Mouse (Mus musculus) activated CD4-positive, CD25-positive, alpha-beta regulatory T cell, adult 4 months (primary cell): ENCODE data around the gene Synj2. TPM values are rescaled to one million over a fixed set of nuclear protein-coding genes. Genes with fewer than 3 reads are reported as not detected.

Source experiments
- ATAC-seq: one replicate; pipeline ENCODE4 v1.8.0; 2017
- polyA plus RNA-seq, 2 experiments: library from polyadenylated mRNA; unstranded; fragments of 100-300 nt; shearing (Covaris generic); gene quantifications; one replicate each; pipeline ENCODE4 v1.2.1; 2017

Gene Synj2
- polyA plus RNA-seq, 2 experiments from 2014 or later: 12.6 to 13.3 TPM

GRCm38 (mm10) chr17:5976221-5977055, 35.4 kb downstream of the Synj2 start:
- peak; percentile 26 for ATAC-seq

- peak; percentile 47 for ATAC-seq
These were observed 36.2 kb downstream of the Synj2 start for GRCm38 (mm10) chr17:5977056-5977920.

DNA sequence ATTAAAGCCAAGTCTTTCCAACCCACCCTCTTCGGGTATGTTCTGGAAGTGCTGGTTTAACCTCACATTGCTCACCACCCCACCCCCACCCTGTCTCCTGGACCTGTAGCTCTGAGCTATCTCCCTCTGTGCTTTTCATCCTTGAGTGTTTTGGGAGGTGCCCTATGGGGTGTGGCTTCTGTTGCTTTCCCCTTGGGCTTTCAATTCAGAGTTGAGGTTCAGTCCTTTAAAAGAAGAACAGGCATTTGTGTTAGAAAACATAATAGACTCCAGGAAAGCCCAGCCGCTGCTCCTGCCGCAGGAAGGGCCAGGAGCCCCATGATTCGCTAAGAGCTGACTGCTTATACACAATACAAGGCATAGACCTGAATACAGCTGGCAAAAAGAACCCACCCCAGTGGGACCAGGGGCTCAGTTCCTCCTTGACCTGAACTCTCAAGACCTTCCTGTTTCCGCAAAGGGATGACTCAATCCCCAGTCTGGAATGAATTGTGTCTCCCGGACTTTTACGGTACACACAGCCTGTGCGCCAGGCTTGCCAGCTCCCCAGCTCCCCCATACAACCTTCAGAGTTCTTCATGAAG, 36.9 kb downstream of the Synj2 start:
- ATAC-seq: no peak

DNA sequence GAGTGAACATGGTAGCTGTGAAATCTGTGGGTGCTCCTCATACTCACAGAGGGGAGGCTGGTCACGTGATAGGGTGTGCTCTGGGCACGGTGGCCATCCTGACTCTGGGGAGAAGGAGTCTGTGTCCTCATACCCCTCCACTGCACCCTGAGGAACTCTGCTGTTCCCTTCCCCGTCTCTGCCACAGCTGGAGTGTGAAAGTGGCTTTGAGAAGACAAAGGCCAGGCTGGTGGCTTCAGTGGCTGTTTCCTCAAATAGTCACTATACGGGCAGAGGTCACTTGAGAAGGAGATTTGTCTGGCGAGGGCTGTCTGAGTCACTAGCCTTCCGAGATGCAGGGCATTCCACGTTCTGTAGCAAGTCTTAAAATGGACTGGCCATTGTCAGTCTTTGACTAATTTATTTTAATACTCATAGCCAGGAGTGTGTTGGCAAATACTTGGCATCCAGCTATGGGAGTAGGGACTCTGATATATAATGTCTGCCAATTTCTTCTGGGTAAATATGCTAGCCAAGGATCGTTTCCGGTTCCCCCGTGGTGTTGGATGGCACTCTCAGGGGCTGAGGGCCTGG, 37.5 kb downstream of the Synj2 start:
- ATAC-seq: no peak

GRCm38 (mm10) chr17:5980860-5981259, 39.8 kb downstream of the Synj2 start:
- ATAC-seq: no peak

DNA sequence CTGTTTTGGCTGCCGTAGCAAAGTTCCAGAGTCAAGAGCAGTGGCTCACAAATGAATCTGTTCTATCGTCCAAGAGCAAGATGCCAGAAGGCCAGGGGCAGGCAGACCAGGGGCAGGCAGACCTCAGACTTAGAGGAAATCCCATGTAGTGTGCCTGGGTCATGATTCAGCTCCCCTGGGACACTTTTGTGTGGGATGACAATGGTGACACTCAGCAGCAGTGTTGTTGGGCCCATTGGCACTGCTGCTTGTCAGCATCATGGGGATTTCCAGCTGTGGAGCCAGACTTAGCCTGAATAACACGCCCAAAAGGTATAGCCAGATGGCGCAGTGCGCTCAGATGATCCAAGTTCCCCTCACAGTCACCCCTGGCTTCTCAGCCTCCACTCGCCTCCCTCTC, 42.1 kb downstream of the Synj2 start:
- no peak for ATAC-seq

DNA sequence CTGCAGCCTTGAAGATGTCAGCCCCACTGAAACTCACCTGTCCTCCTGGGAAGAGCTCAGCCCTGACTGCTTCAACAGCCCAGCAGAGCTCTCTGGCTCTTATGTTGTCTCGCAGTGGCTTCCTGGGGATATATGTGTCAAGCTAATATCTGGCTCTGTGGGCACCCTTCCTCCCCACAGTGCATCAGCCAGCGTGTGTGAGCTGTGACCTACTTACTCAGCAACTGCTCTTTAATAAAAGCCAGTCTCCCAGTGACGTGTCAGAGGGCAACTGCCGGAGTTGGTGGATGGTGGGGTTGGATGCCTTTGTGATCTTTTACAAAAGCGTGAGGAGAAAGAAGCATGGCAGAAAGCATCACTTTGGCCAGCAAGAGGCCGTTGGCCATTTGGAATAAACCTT, 42.8 kb downstream of the Synj2 start:
- ATAC-seq: no peak

DNA sequence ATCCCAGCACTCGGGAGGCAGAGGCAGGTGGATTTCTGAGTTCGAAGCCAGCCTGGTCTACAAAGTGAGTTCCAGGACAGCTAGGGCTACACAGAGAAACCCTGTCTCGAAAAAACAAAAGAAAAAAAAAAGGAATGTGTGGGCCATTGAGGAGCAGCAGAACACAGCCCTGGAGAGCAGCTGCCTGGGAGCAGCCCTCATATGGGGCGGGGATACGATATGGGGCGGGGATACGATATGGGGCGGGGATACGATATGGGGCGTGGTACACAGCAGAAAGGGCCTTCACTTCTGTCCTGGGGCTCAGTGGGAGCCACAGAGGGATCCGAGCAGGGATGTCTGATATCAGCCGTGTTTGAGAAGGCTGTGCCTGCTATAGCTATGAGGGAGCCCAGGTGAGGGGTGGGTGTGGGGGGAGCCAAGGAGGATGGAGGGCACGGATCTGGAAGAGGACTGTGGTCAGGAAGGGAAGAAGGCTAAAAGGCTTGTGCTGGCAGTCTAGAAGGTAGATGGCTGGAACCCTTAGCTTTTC, 43.7 kb downstream of the Synj2 start:
- ATAC-seq: no peak

DNA sequence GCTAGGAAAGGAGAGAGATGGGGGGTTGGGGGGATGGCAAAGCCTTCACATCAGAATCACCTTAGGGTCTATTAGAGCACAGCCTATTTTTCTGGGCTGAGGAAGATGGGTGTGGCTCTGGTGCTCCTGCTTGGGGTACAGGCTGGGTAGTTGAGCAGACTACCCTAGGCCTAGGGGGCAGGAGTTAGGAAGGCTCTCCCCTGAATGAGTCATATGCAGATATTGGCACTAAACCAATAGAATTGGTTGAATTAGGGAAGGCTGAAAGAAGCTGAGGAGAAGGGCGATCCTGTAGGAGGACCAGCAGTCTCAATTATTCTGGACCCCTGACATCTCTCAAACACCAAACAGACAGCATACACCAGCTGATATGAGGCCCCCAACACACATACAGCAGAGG, 44.2 kb downstream of the Synj2 start:
- no peak for ATAC-seq

DNA sequence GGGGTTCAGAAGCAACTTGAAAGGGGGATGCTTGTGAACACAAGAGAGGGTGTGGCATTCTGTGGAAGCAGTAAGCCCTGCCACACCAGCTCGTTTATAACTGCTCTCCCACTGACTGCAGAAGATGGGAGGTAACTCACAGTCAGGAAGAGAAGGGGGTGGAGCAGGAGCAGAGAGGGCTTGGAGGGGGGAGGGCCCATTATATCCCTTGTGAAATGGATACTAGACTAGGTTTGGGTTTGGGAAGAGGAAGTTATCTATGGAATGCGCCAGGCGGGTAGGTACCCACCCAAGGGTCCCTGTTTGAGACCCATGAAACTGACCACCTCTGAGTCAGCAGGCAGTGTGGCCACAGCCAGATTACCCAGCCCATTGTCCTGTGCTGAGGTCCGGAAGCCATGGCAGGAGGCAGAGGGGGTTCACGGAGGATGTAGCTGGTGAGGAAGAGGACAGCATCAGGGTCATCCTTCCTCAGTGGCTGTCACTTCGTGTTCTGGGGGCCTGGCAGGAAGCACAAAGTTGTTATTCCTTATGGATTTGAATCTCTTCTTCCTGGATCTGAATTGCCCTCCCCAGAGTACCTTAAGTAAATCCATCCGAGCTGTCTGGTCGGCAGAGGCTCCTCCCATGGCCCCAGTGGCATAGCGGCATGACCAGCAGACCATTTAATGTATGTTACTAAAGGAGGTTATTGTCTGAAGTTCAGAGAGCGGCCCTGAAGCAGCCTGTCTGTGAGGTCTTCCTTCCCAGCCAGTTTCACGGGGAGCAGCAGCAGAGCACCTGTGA, 46.4 kb downstream of the Synj2 start:
- ATAC-seq: no peak

DNA sequence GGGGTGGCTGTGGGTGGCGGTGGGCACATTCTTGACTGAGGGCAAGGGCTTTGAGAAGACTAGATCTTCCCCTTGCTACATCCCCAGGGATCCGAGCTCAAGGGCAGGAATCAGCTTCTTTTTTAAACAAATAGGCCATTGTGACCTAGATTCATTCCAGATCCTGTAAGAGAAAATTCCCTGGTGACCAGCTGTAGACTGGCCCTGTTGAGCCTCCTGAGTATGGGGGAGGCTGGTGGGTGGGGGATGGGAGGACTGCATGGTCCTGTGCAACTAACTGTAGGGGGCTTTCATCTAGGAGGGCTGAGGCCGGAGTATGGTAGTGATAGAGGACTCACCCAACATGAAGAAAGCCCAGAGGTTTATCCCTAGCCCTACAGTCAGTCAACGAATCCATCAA, 47.0 kb downstream of the Synj2 start:
- ATAC-seq: no peak

- ATAC-seq: no peak
These were observed 51.9 kb downstream of the Synj2 start for GRCm38 (mm10) chr17:5992866-5993580.

- ATAC-seq: no peak
These were observed 52.6 kb downstream of the Synj2 start for GRCm38 (mm10) chr17:5993581-5994260.

DNA sequence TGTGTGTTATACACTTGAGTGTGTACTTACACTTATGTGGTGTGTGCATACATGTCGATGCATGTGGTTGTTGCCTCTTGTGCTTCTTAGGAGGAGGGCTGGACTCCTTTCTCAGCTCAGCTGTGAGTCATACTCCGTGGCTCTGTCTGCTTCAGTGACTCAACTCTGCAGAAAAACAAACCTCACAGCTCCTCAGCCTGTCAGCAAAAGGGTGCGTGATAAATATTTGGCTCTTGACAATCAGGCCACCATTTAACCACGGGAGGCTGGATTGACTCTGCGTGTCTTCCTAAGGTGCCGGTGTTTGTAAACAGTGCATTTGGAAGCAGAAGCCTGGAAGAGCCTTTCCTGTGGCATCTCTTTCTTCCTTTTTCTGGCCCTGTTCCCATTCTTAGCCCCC, 53.5 kb downstream of the Synj2 start:
- ATAC-seq: no peak

DNA sequence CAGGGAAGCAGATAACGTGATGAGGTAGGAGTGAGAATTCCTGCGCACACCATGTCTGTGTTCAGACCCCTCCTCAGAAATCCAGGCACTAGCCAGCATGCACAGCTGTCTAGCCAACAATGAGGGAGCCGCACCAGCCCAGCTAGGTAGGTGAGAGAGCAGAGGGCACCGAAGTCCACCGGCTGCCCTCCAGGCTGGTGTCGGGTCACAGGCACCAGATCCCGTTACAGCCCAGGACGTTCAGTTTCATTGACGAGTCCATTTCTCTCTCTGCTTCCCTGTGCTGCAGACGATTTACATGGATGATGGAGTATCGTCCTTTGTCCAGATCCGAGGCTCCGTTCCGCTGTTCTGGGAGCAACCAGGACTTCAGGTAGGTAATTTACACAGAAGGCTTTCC, 55.5 kb downstream of the Synj2 start:
- no peak for ATAC-seq

GRCm38 (mm10) chr17:5997380-5998234, 56.5 kb downstream of the Synj2 start:
- no peak for ATAC-seq

- no peak for ATAC-seq
These were observed 57.1 kb downstream of the Synj2 start for GRCm38 (mm10) chr17:5998235-5998500.

DNA sequence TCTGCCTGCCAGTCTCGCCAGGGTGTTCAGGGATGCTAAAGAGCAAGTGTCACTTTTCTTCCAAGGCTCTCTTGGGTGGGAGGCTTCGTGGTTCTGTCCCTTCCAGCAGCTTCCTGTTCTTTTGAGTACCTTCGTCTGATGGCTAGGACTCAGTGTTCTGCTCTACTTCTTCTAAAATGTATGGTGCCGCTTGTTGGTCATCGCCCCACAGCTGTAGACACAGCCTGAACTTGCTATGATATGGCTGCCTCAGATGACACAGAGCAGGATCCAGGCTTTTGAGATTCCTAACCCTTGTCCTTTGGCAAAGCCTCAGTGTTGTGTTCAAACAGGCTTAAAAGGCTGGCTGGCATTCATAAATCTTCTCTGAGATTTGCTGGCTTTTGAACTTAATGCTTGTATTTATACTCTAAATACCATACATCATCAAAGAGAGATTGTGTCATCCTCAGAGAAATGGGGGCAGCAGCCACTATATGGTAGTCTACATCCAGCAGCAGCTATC, 58.0 kb downstream of the Synj2 start:
- no peak for ATAC-seq

GRCm38 (mm10) chr17:6000864-6001319, 59.8 kb downstream of the Synj2 start:
- no peak for ATAC-seq

DNA sequence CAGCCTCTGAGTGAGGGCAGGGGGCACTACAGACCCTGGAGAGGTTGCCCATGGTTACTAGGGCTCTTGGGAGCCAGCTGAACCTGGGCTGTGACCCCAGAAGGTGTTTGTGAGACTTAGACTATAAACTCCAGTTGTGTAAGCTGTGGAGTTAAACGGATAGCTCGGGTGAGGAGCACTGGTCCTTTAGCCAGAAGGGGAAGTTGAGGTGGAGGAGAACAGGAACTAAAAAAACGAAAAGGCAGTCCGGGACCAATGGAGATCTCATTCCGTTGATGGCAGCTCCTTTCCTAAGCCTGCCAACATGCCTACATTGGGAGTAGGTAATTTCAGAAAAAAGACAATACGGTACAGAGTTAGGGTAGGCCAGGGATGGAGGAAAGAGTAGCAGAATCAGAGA, 60.3 kb downstream of the Synj2 start:
- ATAC-seq: no peak
